Mouse (Mus musculus): ENCODE data around the gene Pak2. TPM values are rescaled to one million over a fixed set of nuclear protein-coding genes. Genes with fewer than 3 reads are reported as not detected.

Pak2 gene
- polyA plus RNA-seq, 1 experiment from 2014 or later = 25.8 TPM

DNA sequence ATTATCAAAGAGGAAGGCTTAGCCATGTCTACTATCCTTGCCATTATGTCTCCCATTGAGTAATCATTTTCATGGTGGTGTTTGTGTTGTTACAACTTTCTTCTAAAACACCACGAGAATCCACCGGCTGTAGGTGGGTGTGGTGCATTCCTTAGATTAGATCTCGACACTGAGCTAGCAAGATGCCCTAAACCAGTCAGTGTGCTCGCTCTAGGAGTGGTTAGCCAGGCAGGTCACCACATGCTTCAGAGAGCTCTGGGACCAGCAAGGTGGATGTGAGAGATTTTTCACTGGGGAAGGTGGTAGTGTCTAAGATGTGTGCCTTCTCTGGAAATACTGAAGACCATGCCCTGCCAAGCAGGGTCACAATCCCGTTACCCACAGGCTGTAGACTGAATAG lies 37.0 kb upstream of the Pak2 start:
- Histone ChIP-seq H3K27me3 (replicated peaks; ENCODE audit: insufficient read depth, low read length) (no peaks in the 10 kb centered on the region), H3K4me3 (ENCODE audit: low read depth, low read length) (no peak overlapping the region), H3K27ac (ENCODE audit: low read length) (no peak overlapping the region), H3K36me3 (ENCODE audit: insufficient read depth, low read length) (no peaks in the 10 kb centered on the region), H3K9me3 (ENCODE audit: low read length) (no peaks in the 10 kb centered on the region), H3K4me1 (ENCODE audit: insufficient read depth, low read depth, low read length) (peaks cover 11% of the 10 kb centered on the region; the same call in 1 of the 2 replicates), H3K4me2 (replicated peaks; ENCODE audit: low read depth, low read length) (no peak overlapping the region), H3K9ac (replicated peaks; ENCODE audit: low read depth) (no peak overlapping the region)
- 22% methylated on average over 5 of the region's 5 CpGs for WGBS
- no peak for DNase-seq (ENCODE audit: low spot score)
- no peak for TF ChIP-seq EP300 (IDR thresholded peaks at IDR 0.05)
- TF ChIP-seq CTCF (IDR thresholded peaks at IDR 0.05) = no peak
- ATAC-seq = no peak

DNA sequence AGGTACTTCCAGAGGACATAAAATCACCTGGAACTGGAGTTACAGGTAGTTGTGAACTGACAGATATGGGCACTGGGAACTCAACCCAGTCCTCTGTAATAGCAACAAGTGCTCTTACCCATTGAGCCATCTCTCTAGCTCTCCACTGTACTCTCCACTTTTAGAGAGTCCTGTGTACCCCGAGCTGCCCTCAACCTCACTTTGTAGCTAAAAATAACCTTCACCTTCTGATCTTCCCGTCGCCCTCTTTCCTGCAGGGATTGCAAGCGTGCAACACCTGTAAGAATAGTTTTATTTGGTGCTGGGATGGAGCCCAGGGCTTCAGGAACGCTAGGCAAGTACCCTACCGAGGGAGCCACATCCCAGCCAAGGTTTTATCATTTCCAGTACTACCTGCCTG lies 36.6 kb upstream of the Pak2 start:
- H3K27ac ChIP-seq (ENCODE audit: low read length) = 0 out of 2 replicates have a peak overlapping the region, but pooled peaks have one; percentile 20
- no peaks in the 10 kb centered on the region for H3K9me3 ChIP-seq (ENCODE audit: low read length)
- TF ChIP-seq EP300 (IDR thresholded peaks at IDR 0.05) (no peak), CTCF (IDR thresholded peaks at IDR 0.05) (no peak)
- no peak overlapping the region for H3K4me3 ChIP-seq (ENCODE audit: low read depth, low read length)
- 29% methylated on average over 6 of the region's 6 CpGs for WGBS
- H3K36me3 ChIP-seq (ENCODE audit: insufficient read depth, low read length) = no peaks in the 10 kb centered on the region
- peaks cover 11% of the 10 kb centered on the region; the same call in 1 of the 2 replicates for H3K4me1 ChIP-seq (ENCODE audit: insufficient read depth, low read depth, low read length)
- DNase-seq (ENCODE audit: low spot score) (no peak), ATAC-seq (no peak)
- H3K27me3 ChIP-seq (replicated peaks; ENCODE audit: insufficient read depth, low read length) = no peaks in the 10 kb centered on the region
- H3K9ac ChIP-seq (replicated peaks; ENCODE audit: low read depth) = no peak overlapping the region
- no peak overlapping the region for H3K4me2 ChIP-seq (replicated peaks; ENCODE audit: low read depth, low read length)

DNA sequence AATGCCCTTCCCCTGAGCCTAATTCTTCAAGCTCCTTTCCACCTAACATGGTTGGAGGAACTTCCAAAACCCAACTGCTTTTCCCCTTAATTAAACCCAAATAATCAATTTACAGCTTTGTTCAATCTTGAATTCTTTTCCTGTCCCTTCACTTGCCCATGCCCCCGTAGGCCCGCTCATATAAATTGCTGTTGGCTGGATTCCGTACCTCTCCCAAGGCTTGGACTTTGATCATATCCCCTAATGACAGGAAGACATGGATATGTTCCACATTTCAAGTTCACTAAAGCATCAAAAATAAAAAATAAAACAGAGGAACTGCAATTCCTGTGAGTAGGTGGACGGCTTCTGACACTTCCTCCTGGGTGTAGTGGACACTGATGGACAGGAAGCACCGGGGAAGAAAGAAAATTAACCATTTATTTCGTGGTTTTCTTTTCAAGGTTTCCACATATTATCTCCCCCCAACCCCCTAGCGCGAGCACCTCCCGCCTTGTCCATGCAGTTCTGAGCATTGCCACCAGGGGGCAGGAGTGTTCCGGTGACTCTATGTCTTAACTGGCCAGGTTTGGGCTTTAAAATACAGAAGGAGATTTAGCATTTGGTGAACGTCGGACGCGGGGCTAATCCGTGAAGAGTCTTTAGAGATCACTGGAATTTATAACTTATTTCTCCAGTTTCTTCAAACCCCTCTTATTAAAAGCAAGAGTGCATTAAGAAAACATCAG lies 36.0 kb upstream of the Pak2 start:
- ATAC-seq = peak; percentile 42
- peaks cover 11% of the 10 kb centered on the region; the same call in 1 of the 2 replicates for H3K4me1 ChIP-seq (ENCODE audit: insufficient read depth, low read depth, low read length)
- no peak overlapping the region for H3K9ac ChIP-seq (replicated peaks; ENCODE audit: low read depth)
- no peak overlapping the region for H3K4me3 ChIP-seq (ENCODE audit: low read depth, low read length)
- H3K27me3 ChIP-seq (replicated peaks; ENCODE audit: insufficient read depth, low read length) = no peaks in the 10 kb centered on the region
- peak overlapping the region; percentile 40 for H3K27ac ChIP-seq (ENCODE audit: low read length)
- H3K9me3 ChIP-seq (ENCODE audit: low read length) = no peaks in the 10 kb centered on the region
- 10% methylated on average over 15 of the region's 15 CpGs for WGBS
- peak; percentile 81 for DNase-seq (ENCODE audit: low spot score)
- TF ChIP-seq CTCF (IDR thresholded peaks at IDR 0.05) (peak; percentile 97), EP300 (IDR thresholded peaks at IDR 0.05) (peak; percentile 55; the same call in 1 of the 2 replicates)
- no peaks in the 10 kb centered on the region for H3K36me3 ChIP-seq (ENCODE audit: insufficient read depth, low read length)
- no peak overlapping the region for H3K4me2 ChIP-seq (replicated peaks; ENCODE audit: low read depth, low read length)

DNA sequence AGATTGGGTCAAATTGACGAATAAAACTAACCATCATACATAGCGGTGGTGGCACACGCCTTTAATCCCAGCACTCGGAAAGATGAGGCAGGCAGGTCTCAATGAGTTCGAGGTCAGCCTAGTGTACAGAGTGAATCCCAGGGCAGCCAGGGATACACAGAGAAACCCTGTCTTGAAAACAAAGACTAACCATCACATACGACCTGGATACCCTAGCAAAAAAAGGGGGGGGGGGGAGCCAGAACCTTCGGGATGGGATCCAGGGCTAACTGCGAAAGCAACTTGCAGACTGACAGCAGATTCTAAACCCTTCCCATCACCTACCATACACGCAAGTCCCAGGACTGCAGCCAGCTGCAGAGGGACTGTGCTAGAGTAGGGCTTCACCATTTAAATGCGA lies 35.3 kb upstream of the Pak2 start:
- no peaks in the 10 kb centered on the region for H3K9me3 ChIP-seq (ENCODE audit: low read length)
- H3K36me3 ChIP-seq (ENCODE audit: insufficient read depth, low read length) = no peaks in the 10 kb centered on the region
- H3K27ac ChIP-seq (ENCODE audit: low read length) = peak overlapping the region; percentile 40; the same call in 1 of the 2 replicates
- H3K4me2 ChIP-seq (replicated peaks; ENCODE audit: low read depth, low read length) = no peak overlapping the region
- no peak overlapping the region for H3K4me3 ChIP-seq (ENCODE audit: low read depth, low read length)
- H3K27me3 ChIP-seq (replicated peaks; ENCODE audit: insufficient read depth, low read length) = no peaks in the 10 kb centered on the region
- H3K4me1 ChIP-seq (ENCODE audit: insufficient read depth, low read depth, low read length) = peaks cover 11% of the 10 kb centered on the region; the same call in 1 of the 2 replicates
- WGBS = 79% methylated on average over 10 of the region's 10 CpGs
- no peak overlapping the region for H3K9ac ChIP-seq (replicated peaks; ENCODE audit: low read depth)
- no peak for ATAC-seq
- TF ChIP-seq EP300 (IDR thresholded peaks at IDR 0.05) (no peak), CTCF (IDR thresholded peaks at IDR 0.05) (no peak)
- no peak for DNase-seq (ENCODE audit: low spot score)

DNA sequence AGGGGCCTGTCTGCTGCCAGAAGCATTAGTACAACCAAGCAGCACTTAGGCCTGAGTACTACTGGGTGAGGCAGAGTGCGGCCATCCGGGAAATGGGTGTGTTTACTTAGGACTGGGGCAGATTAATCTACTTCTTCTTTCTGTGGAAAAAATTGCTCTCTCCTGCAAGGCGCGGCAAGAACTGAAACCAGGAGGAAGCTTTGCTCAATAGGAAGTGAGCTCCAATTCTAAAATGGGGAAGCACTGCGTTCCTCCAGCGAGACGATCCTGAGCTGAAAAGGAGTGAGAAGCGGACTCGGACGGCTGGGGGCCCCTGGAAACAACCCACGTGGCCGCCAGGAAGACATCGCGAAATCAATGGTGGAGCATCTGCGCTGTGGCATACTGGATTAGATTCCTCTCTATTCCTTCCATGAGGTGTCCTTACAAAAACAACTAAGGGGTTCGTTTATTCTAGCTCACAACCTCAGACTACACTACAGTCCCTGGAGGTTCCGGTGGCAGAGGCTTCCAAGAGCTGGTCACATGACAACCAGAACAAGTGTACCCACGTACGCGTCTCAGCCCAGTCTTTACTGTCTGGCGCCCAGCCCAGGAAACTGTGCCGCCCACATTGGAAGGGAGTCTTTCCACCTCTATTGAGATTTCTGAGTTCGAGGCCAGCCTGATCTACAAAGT lies 34.5 kb upstream of the Pak2 start:
- 0 out of 2 replicates have a peak overlapping the region, but pooled peaks have one; percentile 51 for H3K27ac ChIP-seq (ENCODE audit: low read length)
- DNase-seq (ENCODE audit: low spot score) = peak; percentile 76
- 39% methylated on average over 23 of the region's 23 CpGs for WGBS

DNA sequence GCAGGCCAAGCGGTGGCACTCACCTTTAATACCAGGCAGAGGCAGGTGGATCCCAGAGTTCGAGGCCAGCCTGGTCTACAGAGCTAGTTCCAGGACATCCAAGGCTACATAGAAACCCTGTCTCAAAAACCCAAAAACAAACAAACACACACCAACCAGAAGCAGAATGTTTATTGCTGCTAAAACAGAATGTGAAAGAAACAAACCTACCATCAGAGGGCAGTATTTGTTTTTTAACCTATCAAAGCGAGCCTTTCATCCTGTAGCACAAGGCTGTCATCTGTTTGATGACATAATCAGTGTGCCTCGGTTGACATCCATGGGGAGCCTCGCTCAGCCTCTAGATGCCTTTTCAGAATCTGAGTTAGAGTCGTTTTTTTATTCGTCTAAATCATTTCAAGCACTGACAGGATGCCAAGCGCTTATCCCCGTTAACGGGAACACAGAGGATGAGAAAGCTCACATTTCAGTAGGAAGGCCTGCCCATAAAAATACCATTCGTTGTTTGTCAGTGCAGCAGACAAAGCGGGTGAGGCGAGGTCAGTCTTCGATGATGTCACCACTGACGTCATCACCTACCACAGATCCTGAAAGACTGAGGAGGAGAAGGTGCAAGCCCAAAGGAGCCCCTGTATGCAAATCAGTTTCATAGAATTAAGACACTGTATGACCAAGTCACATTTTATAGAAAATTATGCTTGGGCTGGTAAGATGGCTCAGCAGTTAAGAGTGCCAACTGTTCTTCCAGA lies 32.0 kb upstream of the Pak2 start:
- H3K27ac ChIP-seq (ENCODE audit: low read length) = no peak overlapping the region
- no peak for ATAC-seq
- H3K9ac ChIP-seq (replicated peaks; ENCODE audit: low read depth) = no peak overlapping the region
- no peak overlapping the region for H3K4me3 ChIP-seq (ENCODE audit: low read depth, low read length)
- TF ChIP-seq CTCF (IDR thresholded peaks at IDR 0.05) (peak; percentile 34), EP300 (IDR thresholded peaks at IDR 0.05) (no peak)
- H3K4me2 ChIP-seq (replicated peaks; ENCODE audit: low read depth, low read length) = no peak overlapping the region
- WGBS = 64% methylated on average over 15 of the region's 15 CpGs
- H3K36me3 ChIP-seq (ENCODE audit: insufficient read depth, low read length) = no peaks in the 10 kb centered on the region
- no peaks in the 10 kb centered on the region for H3K9me3 ChIP-seq (ENCODE audit: low read length)
- H3K4me1 ChIP-seq (ENCODE audit: insufficient read depth, low read depth, low read length) = peaks cover 11% of the 10 kb centered on the region; the same call in 1 of the 2 replicates
- DNase-seq (ENCODE audit: low spot score) = peak; percentile 44
- no peaks in the 10 kb centered on the region for H3K27me3 ChIP-seq (replicated peaks; ENCODE audit: insufficient read depth, low read length)

More for the DNA sequence above, 34.5 kb upstream of the Pak2 start:
- ATAC-seq = peak; percentile 86
- no peaks in the 10 kb centered on the region for H3K9me3 ChIP-seq (ENCODE audit: low read length)
- no peaks in the 10 kb centered on the region for H3K36me3 ChIP-seq (ENCODE audit: insufficient read depth, low read length)
- no peaks in the 10 kb centered on the region for H3K27me3 ChIP-seq (replicated peaks; ENCODE audit: insufficient read depth, low read length)
- H3K4me1 ChIP-seq (ENCODE audit: insufficient read depth, low read depth, low read length) = peaks cover 11% of the 10 kb centered on the region; the same call in 1 of the 2 replicates
- H3K4me2 ChIP-seq (replicated peaks; ENCODE audit: low read depth, low read length) = peak overlapping the region; percentile 43
- TF ChIP-seq EP300 (IDR thresholded peaks at IDR 0.05) (peak; percentile 35; the same call in 1 of the 2 replicates), CTCF (IDR thresholded peaks at IDR 0.05) (no peak)
- no peak overlapping the region for H3K9ac ChIP-seq (replicated peaks; ENCODE audit: low read depth)
- H3K4me3 ChIP-seq (ENCODE audit: low read depth, low read length) = no peak overlapping the region

Data from lung, postnatal 0 days (tissue).